Mouse (Mus musculus): ENCODE results near the gene Ercc1.

Ercc1 gene

DNA sequence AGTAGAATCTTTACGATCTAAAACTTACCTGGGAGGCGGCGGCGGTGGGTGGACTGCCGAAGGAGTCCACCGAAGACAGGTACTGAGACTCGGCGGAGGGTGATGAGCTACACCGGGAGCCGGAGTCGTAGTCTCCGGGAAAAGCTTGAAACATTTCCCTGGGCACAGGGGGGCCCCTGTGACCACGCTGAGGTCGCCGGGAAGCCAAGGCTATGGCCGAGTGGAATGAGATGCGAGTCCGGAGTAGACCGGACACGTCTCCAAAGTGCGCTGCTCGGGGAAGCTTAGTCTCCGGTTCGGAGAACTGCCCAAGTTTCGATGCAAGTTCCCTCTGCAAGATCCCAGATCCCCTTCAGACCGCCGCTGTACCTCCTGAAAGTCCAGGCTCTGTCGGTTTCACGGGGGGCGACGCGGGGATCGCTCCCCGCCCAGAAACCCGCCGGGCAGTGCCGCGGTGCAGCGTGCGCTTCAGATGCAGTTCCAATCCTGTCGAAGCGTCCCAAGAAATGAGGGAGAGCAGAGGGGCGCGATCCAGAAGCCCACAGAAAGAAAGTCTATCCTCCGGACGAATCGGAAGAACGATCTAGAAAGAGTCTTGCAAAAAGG is 35.2 kb upstream of the Ercc1 start:
- no peak for DNase-seq (ENCODE audit: extremely low read depth, low read depth, low spot score)

DNA sequence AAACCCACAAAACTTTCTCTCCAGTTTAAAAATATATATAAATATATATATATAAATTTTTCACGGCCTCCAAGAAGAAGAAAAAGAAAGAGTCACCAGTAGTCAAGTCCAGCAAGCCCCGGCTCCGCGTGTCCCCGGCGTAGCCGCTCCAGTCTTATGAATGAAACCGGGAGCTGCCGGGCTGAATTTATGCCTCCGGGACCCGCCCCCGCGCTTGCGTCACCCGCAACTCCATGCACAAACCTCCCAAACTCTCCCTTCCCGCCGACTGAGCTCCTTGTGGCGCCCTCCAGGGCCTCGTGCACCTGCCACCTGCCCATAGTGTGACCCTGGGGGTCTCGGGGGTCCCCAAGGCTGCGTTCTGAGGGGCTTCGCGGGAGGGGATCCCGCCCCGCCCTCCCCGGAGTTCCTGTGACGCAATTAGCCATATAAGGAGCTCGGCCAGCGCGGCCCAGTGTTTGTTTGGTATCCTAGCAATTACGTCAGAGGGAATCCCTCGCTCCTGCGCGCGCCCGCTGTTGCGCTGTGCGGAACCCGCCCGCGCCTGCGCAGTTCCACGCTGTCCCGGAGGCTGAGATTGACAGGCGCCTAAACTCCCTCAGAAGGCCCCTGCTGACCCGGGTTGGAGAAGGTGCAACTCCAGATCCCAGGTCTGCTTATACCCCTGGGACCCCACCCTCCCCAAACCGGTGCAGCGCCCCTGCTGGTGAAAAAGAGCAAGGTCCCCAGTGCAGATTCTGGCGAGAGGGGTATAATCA is 34.5 kb upstream of the Ercc1 start, which contains the start of gene Fosb:
Gene Fosb (minus strand): TSS at position 168 of the 758 bp plus-strand sequence.
- no peak for DNase-seq (ENCODE audit: extremely low read depth, low read depth, low spot score)

DNA sequence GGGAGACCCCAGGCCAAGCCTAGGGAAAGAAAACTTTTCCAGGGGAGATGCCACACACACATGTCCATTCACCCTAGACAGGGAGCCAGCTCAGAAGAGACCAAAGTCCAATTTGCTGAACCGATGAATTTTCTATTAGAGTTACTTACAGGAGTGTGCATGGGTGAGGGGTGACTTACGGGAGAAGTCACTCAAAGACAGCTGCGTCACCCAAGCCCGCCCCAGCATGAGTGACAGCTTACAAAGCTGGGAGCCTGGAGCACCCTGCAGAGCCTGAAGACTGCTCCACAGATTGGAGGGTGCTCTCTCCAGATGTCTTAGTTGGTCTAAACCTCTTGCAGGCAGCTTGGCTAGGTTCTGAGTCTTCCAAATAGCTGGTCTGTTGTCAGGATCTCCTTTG is 32.6 kb upstream of the Ercc1 start:
- no peak for DNase-seq (ENCODE audit: extremely low read depth, low read depth, low spot score)

- DNase-seq (ENCODE audit: extremely low read depth, low read depth, low spot score), result no peak
Measured at GRCm38 (mm10) chr7:19314033-19314432, 30.5 kb upstream of the Ercc1 start.

DNA sequence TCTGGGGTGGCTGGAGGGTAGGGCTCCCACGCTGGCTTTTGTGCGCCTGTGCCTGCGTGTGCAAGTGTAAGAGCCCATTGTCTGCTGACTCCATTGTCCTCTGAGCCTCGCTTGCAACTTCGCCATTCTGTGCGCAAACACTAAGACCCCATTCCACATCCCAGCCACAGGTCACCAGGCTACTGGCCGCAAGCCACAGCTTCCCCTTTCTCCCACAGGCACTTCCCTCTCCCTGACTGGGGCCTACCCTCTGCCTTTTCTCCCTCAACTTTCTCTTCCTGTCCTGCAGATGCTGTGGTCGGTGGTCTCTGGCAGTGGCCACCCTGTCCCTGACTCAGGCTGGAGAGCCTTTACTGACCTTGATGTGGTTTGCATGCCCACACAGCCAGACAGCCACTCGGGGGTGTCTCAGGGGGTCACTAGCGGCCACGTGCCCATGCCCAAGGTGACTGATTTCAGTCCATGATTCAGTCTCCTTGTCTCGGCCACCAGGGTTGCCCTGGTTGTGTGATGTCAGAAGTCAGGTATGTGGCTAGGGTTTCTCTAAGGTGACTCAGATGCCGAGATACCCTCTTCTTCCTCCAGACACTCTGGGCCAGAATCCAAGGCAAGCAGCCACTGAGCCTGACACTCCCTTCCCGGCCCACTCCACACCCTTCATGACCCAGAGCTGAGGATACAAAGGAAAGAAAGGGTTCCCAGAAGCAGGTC is 28.0 kb upstream of the Ercc1 start:
- no peak for DNase-seq (ENCODE audit: extremely low read depth, low read depth, low spot score)

DNA sequence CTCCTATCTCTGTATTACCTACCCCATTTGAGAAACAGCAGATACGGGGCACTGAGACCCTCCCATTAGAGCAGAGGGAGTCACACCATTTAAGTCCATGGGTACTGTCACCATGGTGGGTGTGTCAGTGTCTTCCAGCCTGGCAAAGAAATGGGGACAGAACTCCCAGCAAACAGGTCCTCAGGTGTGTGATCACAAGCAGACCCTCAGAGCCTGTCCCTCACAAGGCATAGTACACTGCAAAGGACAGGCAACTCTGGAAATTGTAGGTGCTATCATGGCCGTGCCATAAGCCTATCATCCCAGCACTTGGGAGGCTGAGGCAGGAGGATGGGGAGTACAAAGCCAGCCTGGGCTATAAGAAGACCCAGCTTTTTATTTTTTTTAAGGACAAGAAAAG is 26.4 kb upstream of the Ercc1 start:
- no peak for DNase-seq (ENCODE audit: extremely low read depth, low read depth, low spot score)

GRCm38 (mm10) chr7:19318676-19319075 is 25.9 kb upstream of the Ercc1 start:
- DNase-seq (ENCODE audit: extremely low read depth, low read depth, low spot score), result no peak

DNA sequence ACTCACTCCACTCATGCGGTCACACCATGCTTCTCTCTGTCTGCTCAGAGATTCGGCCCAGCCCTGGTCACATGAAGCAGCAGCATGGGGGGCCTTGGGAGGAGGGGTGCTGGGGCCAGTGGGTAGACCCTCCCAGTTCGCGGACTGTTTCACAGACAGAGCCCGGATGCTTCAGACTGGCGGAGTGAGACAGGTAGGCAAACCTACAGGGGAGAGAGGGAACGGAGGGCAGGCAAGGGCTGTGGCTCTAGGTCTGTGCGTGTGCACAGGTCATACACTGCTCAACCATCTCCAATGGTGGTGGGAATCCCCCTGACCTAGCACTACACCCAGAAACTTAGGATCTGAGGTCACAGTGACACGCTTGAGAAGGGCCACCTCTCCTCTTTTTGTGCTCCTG is 25.1 kb upstream of the Ercc1 start:
- DNase-seq (ENCODE audit: extremely low read depth, low read depth, low spot score), result no peak

DNA sequence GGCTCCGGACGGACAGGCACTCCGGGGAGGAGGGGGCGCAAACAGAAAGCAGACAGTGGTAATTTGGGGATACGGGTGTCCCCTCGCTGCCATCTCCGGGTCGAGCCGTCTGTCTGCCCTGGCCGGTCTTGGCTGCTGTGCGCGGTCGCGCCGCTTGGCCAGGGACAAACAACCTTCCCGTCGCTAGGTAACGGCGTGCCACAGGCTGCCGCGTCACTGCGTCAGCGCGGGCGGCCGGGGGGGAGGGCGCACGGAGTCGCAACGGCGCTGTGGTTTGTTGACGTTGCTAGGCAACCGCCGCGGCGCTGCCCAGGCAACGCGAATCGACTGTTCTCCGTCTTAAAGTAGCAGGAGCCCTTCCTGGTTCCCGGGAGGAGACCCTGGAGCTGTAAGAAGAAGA is 24.7 kb upstream of the Ercc1 start:
- no peak for DNase-seq (ENCODE audit: extremely low read depth, low read depth, low spot score)

GRCm38 (mm10) chr7:19320637-19321036 is 23.9 kb upstream of the Ercc1 start:
- no peak for DNase-seq (ENCODE audit: extremely low read depth, low read depth, low spot score)

DNA sequence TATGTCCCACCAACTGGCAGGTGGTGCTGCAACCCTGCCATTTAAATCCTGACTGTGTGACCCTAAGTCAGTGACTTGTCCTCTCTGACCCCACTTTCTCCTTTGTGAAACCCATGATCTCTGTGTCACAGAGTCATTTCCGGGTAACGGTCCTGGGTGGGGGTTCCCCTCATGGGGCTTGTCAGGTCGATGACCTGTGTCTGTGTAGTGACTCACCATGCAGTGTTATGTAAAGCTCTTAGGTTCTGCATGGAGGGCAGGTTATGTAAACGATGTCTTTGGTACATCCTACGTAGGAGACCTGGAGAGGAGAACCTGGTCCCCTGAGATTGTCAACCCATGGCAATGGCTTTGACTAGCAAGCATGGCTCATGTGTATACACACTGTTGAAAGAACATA is 23.1 kb upstream of the Ercc1 start:
- no peak for DNase-seq (ENCODE audit: extremely low read depth, low read depth, low spot score)

- DNase-seq (ENCODE audit: extremely low read depth, low read depth, low spot score), result no peak
Measured at GRCm38 (mm10) chr7:19322489-19322888, 22.1 kb upstream of the Ercc1 start.

- no peak for DNase-seq (ENCODE audit: extremely low read depth, low read depth, low spot score)
Measured at GRCm38 (mm10) chr7:19324221-19324620, 20.4 kb upstream of the Ercc1 start.

DNA sequence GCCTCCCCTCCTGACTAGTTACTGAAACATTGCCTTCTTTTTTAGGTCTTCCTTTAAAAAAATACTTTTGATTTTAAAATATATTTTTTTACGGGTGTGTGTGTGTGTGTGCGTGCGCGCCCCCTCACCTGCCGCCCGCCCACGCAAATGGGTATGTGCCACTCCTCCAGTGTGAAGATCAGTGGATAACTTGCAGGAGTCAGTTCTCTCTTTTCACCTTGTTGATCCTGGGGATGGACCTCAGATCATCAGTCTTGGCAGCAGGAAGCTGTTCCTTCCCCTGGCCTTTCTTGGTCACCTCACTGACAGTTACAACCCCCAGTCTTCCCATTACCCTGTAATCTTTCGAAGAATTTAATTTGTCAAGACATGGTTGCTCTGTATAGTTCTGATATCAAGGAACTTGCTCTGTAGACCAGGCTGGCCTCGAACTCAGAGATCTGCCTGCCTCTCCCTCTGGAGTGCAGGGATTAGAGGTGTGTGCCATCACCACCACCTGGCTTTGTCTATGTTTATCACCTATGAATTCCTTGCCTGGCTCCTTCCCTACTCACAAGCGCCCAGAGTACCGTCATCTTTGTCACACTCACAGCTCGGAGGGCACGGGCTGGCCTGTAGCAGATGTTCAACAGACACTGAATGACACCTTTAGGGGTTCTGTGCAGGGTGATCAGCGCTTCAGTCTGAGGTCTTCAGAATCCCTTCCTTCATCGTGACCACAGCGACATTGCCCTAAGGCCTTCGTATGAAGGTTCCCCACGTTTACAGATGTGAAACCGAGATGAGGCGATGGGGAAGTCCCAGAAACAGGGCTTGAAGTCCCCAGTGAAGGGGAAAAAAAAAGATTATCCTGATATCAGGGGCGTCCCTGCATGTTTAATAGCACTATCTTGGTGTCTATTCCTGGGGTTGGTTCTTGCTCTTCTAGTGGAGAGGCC is 19.0 kb upstream of the Ercc1 start:
- no peak for DNase-seq (ENCODE audit: extremely low read depth, low read depth, low spot score)

DNA sequence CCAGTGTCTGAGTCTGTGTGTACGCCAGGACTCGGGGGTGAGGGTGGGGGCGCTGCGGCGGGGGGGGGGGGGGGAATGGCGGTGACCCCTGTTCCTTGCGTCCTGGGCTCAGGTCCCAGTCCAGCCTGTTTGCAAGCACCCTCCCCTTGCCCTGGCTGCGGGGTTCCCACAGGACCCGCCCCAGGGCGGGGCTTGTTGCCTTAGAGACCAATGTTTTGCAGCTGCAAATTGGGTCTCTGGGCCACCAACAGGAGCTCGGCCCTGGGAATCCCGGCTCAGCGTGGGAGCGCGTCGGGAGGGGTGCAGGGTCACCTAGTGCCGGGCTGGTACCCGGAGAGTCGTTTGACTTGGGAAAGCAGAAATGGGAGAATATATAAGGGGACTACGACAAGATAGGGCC is 18.2 kb upstream of the Ercc1 start:
- no peak for DNase-seq (ENCODE audit: extremely low read depth, low read depth, low spot score)

DNA sequence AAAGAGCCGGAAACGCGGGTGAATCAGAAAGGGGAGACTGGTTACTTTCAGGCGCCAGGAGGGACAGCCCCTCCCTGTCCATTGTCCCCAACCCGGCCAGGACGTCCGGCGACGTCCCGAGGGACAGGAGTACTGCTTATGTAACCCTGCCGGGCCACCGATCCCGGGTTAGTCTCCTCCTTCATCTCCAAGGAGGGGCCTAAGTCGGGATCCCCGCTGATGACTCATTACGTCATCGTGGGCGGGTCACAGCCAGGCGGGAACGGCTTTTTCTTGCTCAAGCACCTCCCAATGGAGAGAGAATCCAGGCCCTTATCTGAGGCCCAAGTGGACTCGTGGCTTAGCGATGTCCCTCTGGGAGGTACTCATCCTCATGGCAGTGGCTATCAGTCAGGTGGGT is 17.4 kb upstream of the Ercc1 start:
- no peak for DNase-seq (ENCODE audit: extremely low read depth, low read depth, low spot score)

GRCm38 (mm10) chr7:19327782-19328181 is 16.8 kb upstream of the Ercc1 start:
- DNase-seq (ENCODE audit: extremely low read depth, low read depth, low spot score), result no peak

DNA sequence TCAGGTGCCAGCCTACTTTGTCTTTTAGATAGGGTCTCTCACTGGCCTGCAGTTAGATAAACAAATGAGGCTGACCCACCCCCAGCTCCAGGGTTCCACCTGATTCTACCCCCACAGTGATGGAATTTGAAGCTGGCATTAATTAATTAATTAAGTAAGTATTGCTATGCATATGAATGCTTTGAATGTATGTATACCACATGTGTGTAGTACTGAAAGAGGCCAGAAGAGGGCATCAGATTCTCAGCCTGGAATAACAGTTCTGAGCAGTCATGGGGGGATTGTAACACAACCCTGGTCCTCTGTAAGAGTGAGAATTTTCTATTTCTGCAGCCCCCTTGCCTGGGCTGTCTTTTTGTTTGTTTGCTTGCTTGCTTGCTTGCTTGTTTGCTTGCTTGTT is 16.2 kb upstream of the Ercc1 start:
- DNase-seq (ENCODE audit: extremely low read depth, low read depth, low spot score), result no peak

- DNase-seq (ENCODE audit: extremely low read depth, low read depth, low spot score), result no peak
Measured at GRCm38 (mm10) chr7:19331910-19332309, 12.7 kb upstream of the Ercc1 start.

DNA sequence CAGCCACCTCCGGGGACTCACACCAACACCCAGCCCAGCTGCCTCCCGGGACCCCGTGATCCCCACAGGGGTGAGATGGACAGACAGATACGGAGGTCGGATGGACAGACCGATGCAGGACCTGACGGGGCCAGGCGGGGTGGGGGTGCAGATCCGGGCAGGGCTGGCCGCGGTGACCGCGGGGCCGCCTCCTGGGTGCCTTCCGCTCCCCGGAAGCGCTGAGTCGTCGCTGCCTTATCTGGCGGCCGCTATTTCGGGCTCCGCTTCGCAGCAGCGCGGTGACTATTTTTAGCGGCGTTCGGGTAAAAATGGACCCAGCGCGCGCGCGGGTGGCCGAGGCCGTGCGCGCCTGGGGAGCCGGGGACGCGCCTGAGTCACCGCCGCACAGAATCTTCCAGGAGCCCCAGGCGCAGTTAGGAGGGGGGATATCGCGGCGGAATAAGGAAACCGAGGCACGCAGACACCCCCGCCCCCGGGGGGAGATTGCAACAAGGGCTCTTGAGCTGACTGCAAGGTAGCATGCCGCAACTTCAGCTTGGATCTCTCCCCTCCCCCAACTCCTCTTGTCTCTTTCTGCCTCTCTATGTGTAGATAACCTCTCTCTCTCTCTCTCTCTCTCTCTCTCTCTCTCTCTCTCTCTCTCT is 11.7 kb upstream of the Ercc1 start:
- DNase-seq (ENCODE audit: extremely low read depth, low read depth, low spot score), result no peak

GRCm38 (mm10) chr7:19335583-19335982 is 9.0 kb upstream of the Ercc1 start:
- DNase-seq (ENCODE audit: extremely low read depth, low read depth, low spot score), result no peak

All from fat pad, adult 2 months (tissue).